ENCODE assay signal across 7 mouse cellular contexts in the genomic region with DNA sequence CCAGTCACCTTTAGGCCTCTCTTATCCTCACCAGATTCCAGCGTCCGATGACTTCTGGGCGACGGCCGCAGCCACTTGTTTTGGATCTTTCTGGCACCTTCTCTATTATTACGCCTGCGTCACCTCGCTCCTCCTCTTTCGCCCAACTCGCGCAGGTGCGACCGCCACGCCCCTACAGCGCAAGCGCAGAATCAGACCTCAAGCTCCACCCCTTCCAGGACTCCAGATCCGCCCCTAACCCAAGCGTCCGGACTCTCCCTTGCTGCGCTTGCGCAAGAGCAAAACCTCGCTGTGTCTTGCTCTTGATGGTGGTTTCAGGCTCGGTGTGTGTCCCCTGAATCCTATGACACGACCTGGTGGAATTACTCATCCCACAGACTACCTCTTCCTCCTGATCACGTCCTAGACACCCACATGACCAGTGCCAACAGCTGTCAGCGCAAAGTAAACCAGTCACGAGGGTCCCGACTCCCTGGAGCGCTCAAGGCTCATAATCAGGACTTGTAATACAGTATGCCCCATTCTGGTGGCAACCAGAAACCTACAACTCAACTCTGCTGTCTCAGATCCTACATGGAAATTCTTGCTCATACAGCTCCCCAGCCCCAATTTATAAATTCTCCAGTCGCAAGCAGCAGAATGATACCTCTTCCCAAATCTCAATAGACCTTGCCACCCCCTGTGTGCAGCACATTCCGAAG. TPM values are rescaled to one million over a fixed set of nuclear protein-coding genes. Genes with fewer than 3 reads are reported as not detected.
DNase-seq lines count a peak whose midpoint lies in the region; ATAC-seq lines count a peak whose summit lies in the region.

No protein-coding gene starts in this region.

- no peaks in the 10 kb centered on the region for H3K27me3 ChIP-seq in embryonic facial prominence, embryonic 10.5 days (replicated peaks; ENCODE audit: low read depth, poor library complexity, severe bottlenecking)
- H3K27me3 ChIP-seq in limb, embryonic 10.5 days (ENCODE audit: low read depth, poor library complexity, severe bottlenecking), result no peaks in the 10 kb centered on the region
- H3K27me3 ChIP-seq in midbrain, embryonic 13.5 days, result no peaks in the 10 kb centered on the region

- DNase-seq in adrenal gland, postnatal 10 days, result peak; percentile 96
- DNase-seq in embryonic facial prominence, embryonic 10.5 days (ENCODE audit: low spot score), result peak; percentile 95
- peak; percentile 97 for DNase-seq in kidney, adult 11 months
- DNase-seq in limb, embryonic 10.5 days (ENCODE audit: low spot score), result peak; percentile 93
- peak; percentile 97 for DNase-seq in spleen, adult 12 weeks (ENCODE audit: low spot score)

- peak overlapping the region; percentile 73; the same call in 1 of the 2 replicates for H3K9ac ChIP-seq in midbrain, embryonic 13.5 days (replicated peaks)

- peaks cover 33% of the 10 kb centered on the region for H3K36me3 ChIP-seq in embryonic facial prominence, embryonic 10.5 days (replicated peaks)
- H3K36me3 ChIP-seq in limb, embryonic 10.5 days, result peaks cover 31% of the 10 kb centered on the region
- peaks cover 32% of the 10 kb centered on the region for H3K36me3 ChIP-seq in midbrain, embryonic 13.5 days

- peak overlapping the region; percentile 67 for H3K4me3 ChIP-seq in embryonic facial prominence, embryonic 10.5 days
- H3K4me3 ChIP-seq in limb, embryonic 10.5 days, result peak overlapping the region; percentile 81
- H3K4me3 ChIP-seq in midbrain, embryonic 13.5 days (replicated peaks), result peak overlapping the region; percentile 64

- H3K27ac ChIP-seq in embryonic facial prominence, embryonic 10.5 days (replicated peaks), result peak overlapping the region; percentile 93
- peak overlapping the region; percentile 94 for H3K27ac ChIP-seq in limb, embryonic 10.5 days
- H3K27ac ChIP-seq in midbrain, embryonic 13.5 days, result peak overlapping the region; percentile 74

- peak overlapping the region; percentile 88 for H3K4me2 ChIP-seq in midbrain, embryonic 13.5 days (replicated peaks)

- H3K9me3 ChIP-seq in embryonic facial prominence, embryonic 10.5 days, result no peaks in the 10 kb centered on the region
- no peaks in the 10 kb centered on the region for H3K9me3 ChIP-seq in limb, embryonic 10.5 days (replicated peaks)
- H3K9me3 ChIP-seq in midbrain, embryonic 13.5 days, result no peaks in the 10 kb centered on the region

- WGBS in embryonic facial prominence, embryonic 10.5 days, result 4% methylated on average over 31 of the region's 31 CpGs
- 4% methylated on average over 31 of the region's 31 CpGs for WGBS in limb, embryonic 10.5 days
- WGBS in midbrain, embryonic 13.5 days, result 5% methylated on average over 31 of the region's 31 CpGs

- peak; percentile 52 for ATAC-seq in granulocyte monocyte progenitor cell, adult 5-6 weeks (replicated peaks; ENCODE audit: poor library complexity, severe bottlenecking)
- ATAC-seq in midbrain, embryonic 13.5 days, result peak; percentile 59

- peaks cover 47% of the 10 kb centered on the region for H3K4me1 ChIP-seq in embryonic facial prominence, embryonic 10.5 days
- H3K4me1 ChIP-seq in limb, embryonic 10.5 days, result peaks cover 44% of the 10 kb centered on the region
- H3K4me1 ChIP-seq in midbrain, embryonic 13.5 days (replicated peaks), result peaks cover 45% of the 10 kb centered on the region

RNA-seq across cellular contexts. Expression of a gene that starts 0.5 kb away (rescaled TPM):
- 10 to 100 TPM; 14.8 to 16.9 TPM for total RNA-seq in adrenal gland, postnatal 10 days (2021)
- polyA plus RNA-seq in embryonic facial prominence, embryonic 10.5 days (2016; fragmentation: Nextera tagmentation; extraction: Ambion mirVana), result 11.3 and 12.0 TPM in 2 replicates
- total RNA-seq in granulocyte monocyte progenitor cell, adult 5-6 weeks (2014; fragmentation: Nextera tagmentation), result 13.5 and 22.0 TPM in 2 replicates
- total RNA-seq in granulocyte monocyte progenitor cell, adult 5-6 weeks (2017), result 16.9 and 18.4 TPM in 2 replicates
- 10.5 and 11.5 TPM in 2 replicates for polyA plus RNA-seq in limb, embryonic 10.5 days (2016; fragmentation: Nextera tagmentation; extraction: Ambion mirVana)
- 12.5 and 13.3 TPM in 2 replicates for polyA plus RNA-seq in midbrain, embryonic 13.5 days (2015; fragmentation: Nextera tagmentation; extraction: Ambion mirVana)

RNA-seq across cellular contexts. Expression of a gene that starts 1.3 kb away (rescaled TPM):
- total RNA-seq in adrenal gland, postnatal 10 days (2021), result 10 to 100 TPM in 1 of 2 experiments, 1 to 10 TPM in 1; 9.2 to 11.8 TPM
- polyA plus RNA-seq in embryonic facial prominence, embryonic 10.5 days (2016; fragmentation: Nextera tagmentation; extraction: Ambion mirVana), result 2.7 and 3.3 TPM in 2 replicates
- total RNA-seq in granulocyte monocyte progenitor cell, adult 5-6 weeks (2014; fragmentation: Nextera tagmentation), result 9.8 and 10.0 TPM in 2 replicates
- total RNA-seq in granulocyte monocyte progenitor cell, adult 5-6 weeks (2017), result 4.9 and 5.2 TPM in 2 replicates
- polyA plus RNA-seq in limb, embryonic 10.5 days (2016; fragmentation: Nextera tagmentation; extraction: Ambion mirVana), result 3.1 and 3.3 TPM in 2 replicates
- polyA plus RNA-seq in midbrain, embryonic 13.5 days (2015; fragmentation: Nextera tagmentation; extraction: Ambion mirVana), result 2.2 and 2.6 TPM in 2 replicates

RNA-seq across cellular contexts. Expression of a gene that starts 17.7 kb away (rescaled TPM):
- 10 to 100 TPM; 92.5 to 96.7 TPM for total RNA-seq in adrenal gland, postnatal 10 days (2021)
- 10.6 and 10.7 TPM in 2 replicates for polyA plus RNA-seq in embryonic facial prominence, embryonic 10.5 days (2016; fragmentation: Nextera tagmentation; extraction: Ambion mirVana)
- total RNA-seq in granulocyte monocyte progenitor cell, adult 5-6 weeks (2014; fragmentation: Nextera tagmentation), result 76.4 and 110 TPM in 2 replicates
- total RNA-seq in granulocyte monocyte progenitor cell, adult 5-6 weeks (2017), result 41.8 and 45.8 TPM in 2 replicates
- polyA plus RNA-seq in limb, embryonic 10.5 days (2016; fragmentation: Nextera tagmentation; extraction: Ambion mirVana), result 11.7 and 12.0 TPM in 2 replicates
- polyA plus RNA-seq in midbrain, embryonic 13.5 days (2015; fragmentation: Nextera tagmentation; extraction: Ambion mirVana), result 13.7 and 15.9 TPM in 2 replicates

RNA-seq across cellular contexts. Expression of a gene that starts 30.7 kb away (rescaled TPM):
- total RNA-seq in adrenal gland, postnatal 10 days (2021), result 10 to 100 TPM; 33.0 to 42.3 TPM
- polyA plus RNA-seq in embryonic facial prominence, embryonic 10.5 days (2016; fragmentation: Nextera tagmentation; extraction: Ambion mirVana), result 10.9 and 11.5 TPM in 2 replicates
- 10.5 and 10.7 TPM in 2 replicates for total RNA-seq in granulocyte monocyte progenitor cell, adult 5-6 weeks (2014; fragmentation: Nextera tagmentation)
- total RNA-seq in granulocyte monocyte progenitor cell, adult 5-6 weeks (2017), result 5.3 and 6.0 TPM in 2 replicates
- polyA plus RNA-seq in limb, embryonic 10.5 days (2016; fragmentation: Nextera tagmentation; extraction: Ambion mirVana), result 14.2 and 16.6 TPM in 2 replicates
- polyA plus RNA-seq in midbrain, embryonic 13.5 days (2015; fragmentation: Nextera tagmentation; extraction: Ambion mirVana), result 4.4 and 5.7 TPM in 2 replicates

RNA-seq across cellular contexts. Expression of a gene that starts 40.4 kb away (rescaled TPM):
- 1 to 10 TPM; 2.3 to 3.6 TPM for total RNA-seq in adrenal gland, postnatal 10 days (2021)
- polyA plus RNA-seq in embryonic facial prominence, embryonic 10.5 days (2016; fragmentation: Nextera tagmentation; extraction: Ambion mirVana), result 4.9 and 6.2 TPM in 2 replicates
- 18.4 and 26.6 TPM in 2 replicates for total RNA-seq in granulocyte monocyte progenitor cell, adult 5-6 weeks (2014; fragmentation: Nextera tagmentation)
- 5.0 and 5.1 TPM in 2 replicates for total RNA-seq in granulocyte monocyte progenitor cell, adult 5-6 weeks (2017)
- polyA plus RNA-seq in limb, embryonic 10.5 days (2016; fragmentation: Nextera tagmentation; extraction: Ambion mirVana), result 3.3 and 4.1 TPM in 2 replicates
- polyA plus RNA-seq in midbrain, embryonic 13.5 days (2015; fragmentation: Nextera tagmentation; extraction: Ambion mirVana), result 56.2 and 62.0 TPM in 2 replicates

Comparison
In these comparisons a context has a peak if more than half of its experiments do, and no peak if none do; other contexts are left out.
1. Peak in every context shown above with its lines: DNase-seq, ATAC-seq, H3K4me3 ChIP-seq and H3K27ac ChIP-seq.